ENCODE assay signal across 19 mouse cellular contexts in genomic region chr13:43740276-43740608, GRCm38 (mm10). TPM values are rescaled to one million over a fixed set of nuclear protein-coding genes. Genes with fewer than 3 reads are reported as not detected.
A peak's percentile ranks its signal among the peaks of the same experiment; 100 is the strongest.
DNase-seq lines count a peak whose midpoint lies in the region; ATAC-seq lines count a peak whose summit lies in the region.
"Had no signal": no experiment of that assay in that cellular context is flagged by ENCODE, and none has a peak within 500 bp of the region (broad histone marks: within the 10 kb centered on the region; RNA-seq: fewer than 3 reads in every experiment).

No protein-coding gene starts in this region.

- H3K27ac ChIP-seq in forebrain, embryonic 10.5 days = peak overlapping the region; percentile 57
- H3K27ac ChIP-seq in forebrain, embryonic 14.5 days (ENCODE audit: low read depth, low read length) = no peak overlapping the region
- no peak overlapping the region for H3K27ac ChIP-seq in hindbrain, embryonic 11.5 days (ENCODE audit: low read depth, low read length)
- no peak overlapping the region for H3K27ac ChIP-seq in hindbrain, embryonic 13.5 days
- H3K27ac ChIP-seq in midbrain, embryonic 10.5 days (replicated peaks) = 0 out of 2 replicates have a peak overlapping the region, but pooled peaks have one; percentile 38
- no peak overlapping the region for H3K27ac ChIP-seq in midbrain, embryonic 15.5 days
- H3K27ac ChIP-seq in embryonic facial prominence, embryonic 14.5 days (replicated peaks; ENCODE audit: low read depth, low read length) = no peak overlapping the region
- H3K27ac ChIP-seq: embryonic facial prominence, embryonic 12.5 days; forebrain, embryonic 15.5 days; gastrocnemius, adult 2 months; heart, adult 2 months; kidney, postnatal 0 days; limb, embryonic 12.5 days; midbrain, embryonic 13.5 days had no signal

- no peak for DNase-seq in forebrain, embryonic 10.5 days (ENCODE audit: extremely low spot score, low spot score)
- no peak for DNase-seq in forebrain, embryonic 14.5 days (ENCODE audit: low spot score)
- DNase-seq in hindbrain, embryonic 11.5 days (ENCODE audit: low spot score) = no peak
- no peak for DNase-seq in midbrain, embryonic 10.5 days (ENCODE audit: low spot score)
- DNase-seq in embryonic facial prominence, embryonic 14.5 days (ENCODE audit: low spot score) = no peak
- no peak for DNase-seq in thymus, postnatal 10 days (ENCODE audit: low spot score in 2 of 2)

- no peaks in the 10 kb centered on the region for H3K36me3 ChIP-seq in forebrain, embryonic 10.5 days (replicated peaks)
- no peaks in the 10 kb centered on the region for H3K36me3 ChIP-seq in forebrain, embryonic 14.5 days (ENCODE audit: control insufficient read depth, insufficient read depth, low read length)
- H3K36me3 ChIP-seq in hindbrain, embryonic 11.5 days (ENCODE audit: control insufficient read depth, insufficient read depth, low read length) = no peaks in the 10 kb centered on the region
- H3K36me3 ChIP-seq in hindbrain, embryonic 13.5 days = no peaks in the 10 kb centered on the region
- H3K36me3 ChIP-seq in midbrain, embryonic 10.5 days = no peaks in the 10 kb centered on the region
- H3K36me3 ChIP-seq in midbrain, embryonic 15.5 days (replicated peaks) = no peaks in the 10 kb centered on the region
- H3K36me3 ChIP-seq in embryonic facial prominence, embryonic 14.5 days (ENCODE audit: control insufficient read depth, insufficient read depth, low read length) = no peaks in the 10 kb centered on the region
- H3K36me3 ChIP-seq: embryonic facial prominence, embryonic 12.5 days; forebrain, embryonic 15.5 days; G1E; heart, embryonic 12.5 days; limb, embryonic 12.5 days; midbrain, embryonic 13.5 days had no signal

- H3K9me3 ChIP-seq in forebrain, embryonic 10.5 days = peaks cover 10% of the 10 kb centered on the region; the same call in 1 of the 2 replicates
- H3K9me3 ChIP-seq in forebrain, embryonic 14.5 days (replicated peaks; ENCODE audit: control insufficient read depth, low read length) = no peaks in the 10 kb centered on the region; the same call in 1 of the 2 replicates
- H3K9me3 ChIP-seq in hindbrain, embryonic 11.5 days (ENCODE audit: control insufficient read depth, low read length) = no peaks in the 10 kb centered on the region
- 0 out of 2 replicates have a peak, but pooled peaks cover 5% of the 10 kb centered on the region for H3K9me3 ChIP-seq in hindbrain, embryonic 13.5 days
- peaks cover 4% of the 10 kb centered on the region for H3K9me3 ChIP-seq in midbrain, embryonic 10.5 days (replicated peaks)
- H3K9me3 ChIP-seq in midbrain, embryonic 15.5 days = no peaks in the 10 kb centered on the region
- no peaks in the 10 kb centered on the region; the same call in 1 of the 2 replicates for H3K9me3 ChIP-seq in embryonic facial prominence, embryonic 14.5 days (ENCODE audit: control insufficient read depth, low read length)
- H3K9me3 ChIP-seq: forebrain, embryonic 15.5 days; G1E; midbrain, embryonic 13.5 days had no signal

- peaks cover 19% of the 10 kb centered on the region for H3K4me1 ChIP-seq in forebrain, embryonic 10.5 days
- no peaks in the 10 kb centered on the region for H3K4me1 ChIP-seq in forebrain, embryonic 14.5 days (ENCODE audit: control insufficient read depth, insufficient read depth, low read length)
- no peaks in the 10 kb centered on the region for H3K4me1 ChIP-seq in hindbrain, embryonic 11.5 days (replicated peaks; ENCODE audit: control insufficient read depth, insufficient read depth, low read length)
- H3K4me1 ChIP-seq in hindbrain, embryonic 13.5 days (replicated peaks) = peaks cover 14% of the 10 kb centered on the region
- H3K4me1 ChIP-seq in midbrain, embryonic 10.5 days = peaks cover 26% of the 10 kb centered on the region
- H3K4me1 ChIP-seq in midbrain, embryonic 15.5 days = peaks cover 10% of the 10 kb centered on the region; the same call in 1 of the 2 replicates
- no peaks in the 10 kb centered on the region for H3K4me1 ChIP-seq in embryonic facial prominence, embryonic 14.5 days (ENCODE audit: control insufficient read depth, insufficient read depth, low read length)
- H3K4me1 ChIP-seq: embryonic facial prominence, embryonic 12.5 days; limb, embryonic 12.5 days had no signal

- 85% methylated on average over 7 of the region's 7 CpGs for WGBS in forebrain, embryonic 10.5 days
- WGBS in forebrain, embryonic 14.5 days = 68% methylated on average over 7 of the region's 7 CpGs
- WGBS in hindbrain, embryonic 11.5 days = 46% methylated on average over 7 of the region's 7 CpGs
- WGBS in hindbrain, embryonic 13.5 days = 34% methylated on average over 7 of the region's 7 CpGs
- WGBS in midbrain, embryonic 10.5 days = 87% methylated on average over 7 of the region's 7 CpGs
- WGBS in midbrain, embryonic 15.5 days = 62% methylated on average over 7 of the region's 7 CpGs
- 70% methylated on average over 7 of the region's 7 CpGs for WGBS in embryonic facial prominence, embryonic 14.5 days

- H3K4me3 ChIP-seq in forebrain, embryonic 10.5 days = no peak overlapping the region
- H3K4me3 ChIP-seq in forebrain, embryonic 14.5 days (ENCODE audit: low read depth, low read length) = no peak overlapping the region
- no peak overlapping the region for H3K4me3 ChIP-seq in hindbrain, embryonic 11.5 days (ENCODE audit: low read depth, low read length)
- no peak overlapping the region for H3K4me3 ChIP-seq in hindbrain, embryonic 13.5 days
- H3K4me3 ChIP-seq in midbrain, embryonic 10.5 days = no peak overlapping the region
- no peak overlapping the region for H3K4me3 ChIP-seq in midbrain, embryonic 15.5 days
- no peak overlapping the region for H3K4me3 ChIP-seq in embryonic facial prominence, embryonic 14.5 days (ENCODE audit: low read depth, low read length)
- H3K4me3 ChIP-seq: embryonic facial prominence, embryonic 12.5 days; forebrain, embryonic 15.5 days; gastrocnemius, adult 2 months; heart, adult 2 months; heart, embryonic 12.5 days; limb, embryonic 12.5 days; megakaryocyte, embryonic 14.5 days; midbrain, embryonic 13.5 days had no signal

- H3K27me3 ChIP-seq in forebrain, embryonic 10.5 days (ENCODE audit: poor library complexity, severe bottlenecking) = no peaks in the 10 kb centered on the region
- no peaks in the 10 kb centered on the region for H3K27me3 ChIP-seq in forebrain, embryonic 14.5 days (replicated peaks; ENCODE audit: control insufficient read depth, insufficient read depth, low read length)
- no peaks in the 10 kb centered on the region for H3K27me3 ChIP-seq in hindbrain, embryonic 11.5 days (ENCODE audit: control insufficient read depth, insufficient read depth, low read length)
- H3K27me3 ChIP-seq in hindbrain, embryonic 13.5 days = no peaks in the 10 kb centered on the region
- no peaks in the 10 kb centered on the region for H3K27me3 ChIP-seq in midbrain, embryonic 10.5 days (ENCODE audit: low read depth, poor library complexity, severe bottlenecking)
- H3K27me3 ChIP-seq in midbrain, embryonic 15.5 days (replicated peaks) = no peaks in the 10 kb centered on the region
- no peaks in the 10 kb centered on the region for H3K27me3 ChIP-seq in embryonic facial prominence, embryonic 14.5 days (replicated peaks; ENCODE audit: control insufficient read depth, insufficient read depth, low read length)
- H3K27me3 ChIP-seq: embryonic facial prominence, embryonic 12.5 days; forebrain, embryonic 15.5 days; heart, embryonic 12.5 days; limb, embryonic 12.5 days; midbrain, embryonic 13.5 days had no signal

- no peak for ATAC-seq in forebrain, embryonic 14.5 days
- 0 out of 2 replicates have a peak, but pooled peaks have one; percentile 38 for ATAC-seq in hindbrain, embryonic 11.5 days (ENCODE audit: low FRiP score)
- ATAC-seq in hindbrain, embryonic 13.5 days (ENCODE audit: low FRiP score) = no peak
- no peak for ATAC-seq in midbrain, embryonic 15.5 days (replicated peaks)
- ATAC-seq in embryonic facial prominence, embryonic 14.5 days (ENCODE audit: low read depth) = peak; percentile 61; the same call in 1 of the 2 replicates

- no peak overlapping the region for H3K4me2 ChIP-seq in forebrain, embryonic 14.5 days (ENCODE audit: low read length)
- no peak overlapping the region for H3K4me2 ChIP-seq in hindbrain, embryonic 11.5 days (replicated peaks; ENCODE audit: low read depth, low read length)
- no peak overlapping the region for H3K4me2 ChIP-seq in hindbrain, embryonic 13.5 days
- no peak overlapping the region for H3K4me2 ChIP-seq in midbrain, embryonic 15.5 days
- no peak overlapping the region for H3K4me2 ChIP-seq in embryonic facial prominence, embryonic 14.5 days (ENCODE audit: low read depth, low read length)
- H3K4me2 ChIP-seq: embryonic facial prominence, embryonic 12.5 days; forebrain, embryonic 15.5 days; heart, embryonic 12.5 days; limb, embryonic 12.5 days; liver, embryonic 11.5 days; midbrain, embryonic 13.5 days had no signal

- H3K9ac ChIP-seq in forebrain, embryonic 14.5 days (ENCODE audit: low read length) = no peak overlapping the region
- no peak overlapping the region for H3K9ac ChIP-seq in hindbrain, embryonic 11.5 days (ENCODE audit: low read depth, low read length)
- H3K9ac ChIP-seq in hindbrain, embryonic 13.5 days = no peak overlapping the region
- H3K9ac ChIP-seq in midbrain, embryonic 15.5 days = no peak overlapping the region
- H3K9ac ChIP-seq in embryonic facial prominence, embryonic 14.5 days (ENCODE audit: low read depth, low read length) = no peak overlapping the region
- H3K9ac ChIP-seq: embryonic facial prominence, embryonic 12.5 days; forebrain, embryonic 15.5 days; heart, embryonic 12.5 days; limb, embryonic 12.5 days; midbrain, embryonic 13.5 days had no signal

RNA-seq across cellular contexts. Expression of gene Cd83, which starts 44.3 kb away (rescaled TPM):
- 3.5 and 3.8 TPM in 2 replicates for polyA plus RNA-seq in forebrain, embryonic 10.5 days (2016; fragmentation: Nextera tagmentation; extraction: Ambion mirVana)
- polyA plus RNA-seq in forebrain, embryonic 14.5 days (2014; fragmentation: Nextera tagmentation; extraction: Ambion mirVana) = 9.1 and 9.2 TPM in 2 replicates
- 10.1 and 11.5 TPM in 2 replicates for polyA plus RNA-seq in hindbrain, embryonic 11.5 days (2014; fragmentation: Nextera tagmentation; extraction: Ambion mirVana)
- polyA plus RNA-seq in hindbrain, embryonic 13.5 days (2015; fragmentation: Nextera tagmentation; extraction: Ambion mirVana) = 17.4 and 18.1 TPM in 2 replicates
- 4.7 and 4.9 TPM in 2 replicates for polyA plus RNA-seq in midbrain, embryonic 10.5 days (2016; fragmentation: Nextera tagmentation; extraction: Ambion mirVana)
- polyA plus RNA-seq in midbrain, embryonic 15.5 days (2015; fragmentation: Nextera tagmentation; extraction: Ambion mirVana) = 20.3 and 20.4 TPM in 2 replicates
- polyA plus RNA-seq in embryonic facial prominence, embryonic 14.5 days (2014; fragmentation: Nextera tagmentation; extraction: Ambion mirVana) = 8.8 and 10.9 TPM in 2 replicates
- polyA plus RNA-seq: G1E had no signal

Comparison
In these comparisons a context has a peak if more than half of its experiments do, and no peak if none do; other contexts are left out.
1. H3K27ac ChIP-seq: peak in forebrain, embryonic 10.5 days (single experiment) and midbrain, embryonic 10.5 days (single experiment); none in forebrain, embryonic 14.5 days (single experiment), hindbrain, embryonic 11.5 days (single experiment), hindbrain, embryonic 13.5 days (single experiment), midbrain, embryonic 15.5 days (single experiment) and embryonic facial prominence, embryonic 14.5 days (single experiment).
2. ATAC-seq: peak in hindbrain, embryonic 11.5 days (single experiment) and embryonic facial prominence, embryonic 14.5 days (single experiment); none in forebrain, embryonic 14.5 days (single experiment), hindbrain, embryonic 13.5 days (single experiment) and midbrain, embryonic 15.5 days (single experiment).